Mouse (Mus musculus) neural tube, embryonic 11.5 days (tissue): Measurements from ENCODE around the gene Ptprc. TPM values are rescaled to one million over a fixed set of nuclear protein-coding genes. Genes with fewer than 3 reads are reported as not detected.

ENCODE experiments used
- ATAC-seq: fragments of 200-750 bp; cut with Nextera tagmentation; 2 replicates; pipeline ENCODE4 v1.8.0; 2017; ENCODE audit warnings: moderate number of reproducible peaks, mild to moderate bottlenecking, moderate TSS enrichment, moderate library complexity; ENCODE audit not compliant: insufficient read depth, low FRiP score, low TSS enrichment
- DNase-seq: peaks from one replicate; pipeline ENCODE4 v3.0.0-alpha.2; 2015; ENCODE audit warnings: low spot score
- H3K27ac ChIP-seq: fragments of 300-500 bp; sonication (generic); 2 replicates; pipeline ENCODE4 v1.5.1; 2014; ENCODE audit warnings: low read depth, mild to moderate bottlenecking, low read length
- H3K27me3 ChIP-seq: fragments of 300-500 bp; sonication (generic); 2 replicates; pipeline ENCODE4 v1.6.1; 2014; ENCODE audit warnings: mild to moderate bottlenecking, low read length, mixed read lengths; ENCODE audit not compliant: control insufficient read depth, insufficient read depth
- H3K36me3 ChIP-seq: fragments of 300-500 bp; sonication (generic); 2 replicates; pipeline ENCODE4 v1.6.1; 2014; ENCODE audit warnings: mild to moderate bottlenecking, low read length, moderate library complexity, mixed read lengths; ENCODE audit not compliant: control insufficient read depth, insufficient read depth
- H3K4me1 ChIP-seq: fragments of 300-500 bp; sonication (generic); 2 replicates; pipeline ENCODE4 v1.6.1; 2014; ENCODE audit warnings: low read length, mixed read lengths; ENCODE audit not compliant: control insufficient read depth, insufficient read depth
- H3K4me2 ChIP-seq: fragments of 300-500 bp; sonication (generic); 2 replicates; pipeline ENCODE4 v1.6.1; 2014; ENCODE audit warnings: low read depth, mild to moderate bottlenecking, moderate library complexity
- H3K4me3 ChIP-seq: fragments of 300-500 bp; sonication (generic); 2 replicates; pipeline ENCODE4 v1.5.1; 2014; ENCODE audit warnings: low read depth, low read length
- H3K9ac ChIP-seq: fragments of 300-500 bp; sonication (generic); 2 replicates; pipeline ENCODE4 v1.6.1; 2014; ENCODE audit warnings: mild to moderate bottlenecking, low read length
- H3K9me3 ChIP-seq: fragments of 300-500 bp; sonication (generic); 2 replicates; pipeline ENCODE4 v1.6.1; 2016; ENCODE audit warnings: low read length; ENCODE audit not compliant: control insufficient read depth
- WGBS: fragments of 180-500 bp; shearing (Covaris S2); extraction: QIAGEN DNeasy Blood & Tissue Kit; methylation state at CpG from one replicate; pipeline ENCODE4 v1.1.7; 2014; 5-methylcytosine and 5-hydroxymethylcytosine counted together
- polyA plus RNA-seq: library from polyadenylated mRNA; unstranded; fragments of >200 nt; fragmentation: Nextera tagmentation; extraction: Ambion mirVana; gene quantifications from 2 replicates; pipeline ENCODE4 v1.2.1, GENCODE M21; 2014

Ptprc gene
- polyA plus RNA-seq, 1 experiment from 2014 or later = 1.4 TPM

GRCm38 (mm10) chr1:138158236-138158635 is 17.3 kb downstream of the Ptprc start:
- Histone ChIP-seq H3K4me1 (no peaks in the 10 kb centered on the region), H3K36me3 (no peaks in the 10 kb centered on the region), H3K27me3 (no peaks in the 10 kb centered on the region), H3K9ac (no peak overlapping the region), H3K27ac (no peak overlapping the region), H3K4me2 (no peak overlapping the region), H3K9me3 (no peaks in the 10 kb centered on the region), H3K4me3 (no peak overlapping the region)
- DNase-seq (no peak), ATAC-seq (no peak; the same call in 1 of the 2 replicates)
- WGBS = 34% methylated on average over 3 of the region's 3 CpGs

DNA sequence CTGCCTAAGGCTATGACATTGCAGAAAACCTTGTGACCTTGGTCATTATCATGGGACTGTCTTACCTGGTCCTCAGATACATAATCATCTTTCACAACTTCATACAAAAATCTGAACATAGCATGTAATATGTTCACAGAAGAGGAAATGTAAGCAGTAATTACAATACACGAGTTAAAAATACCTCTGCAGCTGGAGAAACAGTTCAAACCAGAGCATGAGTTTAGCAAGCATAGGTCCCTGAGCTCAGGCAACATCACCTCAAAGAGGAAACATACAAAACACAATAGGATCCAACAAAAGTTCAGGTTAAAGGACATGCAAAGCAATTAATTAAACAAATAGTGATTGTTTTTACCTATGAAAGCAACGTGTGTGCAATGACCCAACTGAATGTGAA is 17.8 kb downstream of the Ptprc start:
- Histone ChIP-seq H3K9ac (no peak overlapping the region), H3K27me3 (no peaks in the 10 kb centered on the region), H3K4me2 (no peak overlapping the region), H3K36me3 (no peaks in the 10 kb centered on the region), H3K4me3 (no peak overlapping the region), H3K4me1 (no peaks in the 10 kb centered on the region), H3K27ac (no peak overlapping the region), H3K9me3 (no peaks in the 10 kb centered on the region)
- DNase-seq (no peak), ATAC-seq (no peak)
- WGBS = 67% methylated on average over 2 of the region's 2 CpGs

DNA sequence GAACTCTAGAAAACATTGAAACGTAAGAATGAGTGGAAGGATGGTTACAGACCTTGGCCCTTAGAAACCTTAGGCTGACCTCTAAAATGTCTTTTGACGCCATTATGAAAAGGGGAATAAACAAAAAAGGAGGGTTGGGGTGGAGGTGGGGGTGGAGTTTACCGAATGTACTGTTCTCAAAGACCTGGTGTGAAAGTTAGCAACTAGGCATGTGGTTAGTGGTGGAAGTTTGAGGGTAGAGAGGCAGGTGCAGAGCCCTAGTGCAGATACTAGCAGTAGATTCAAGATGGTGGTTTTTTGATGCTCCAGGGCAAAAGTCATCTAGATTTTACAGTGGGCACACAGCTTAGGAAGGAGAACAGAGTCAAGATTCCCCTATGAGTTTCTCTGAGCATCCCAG is 18.5 kb downstream of the Ptprc start:
- H3K4me2 ChIP-seq = no peak overlapping the region
- DNase-seq = no peak
- no peaks in the 10 kb centered on the region for H3K9me3 ChIP-seq
- no peak for ATAC-seq
- H3K36me3 ChIP-seq = no peaks in the 10 kb centered on the region
- no peak overlapping the region for H3K9ac ChIP-seq
- no peaks in the 10 kb centered on the region for H3K4me1 ChIP-seq
- no peak overlapping the region for H3K4me3 ChIP-seq
- no peaks in the 10 kb centered on the region for H3K27me3 ChIP-seq
- WGBS = 86% methylated on average over 3 of the region's 3 CpGs
- no peak overlapping the region for H3K27ac ChIP-seq

- H3K4me3 ChIP-seq = no peak overlapping the region
- H3K4me2 ChIP-seq = no peak overlapping the region
- no peak overlapping the region for H3K9ac ChIP-seq
- WGBS = 59% methylated on average over 1 of the region's 1 CpGs
- no peak overlapping the region for H3K27ac ChIP-seq
- H3K4me1 ChIP-seq = no peaks in the 10 kb centered on the region
- no peaks in the 10 kb centered on the region for H3K27me3 ChIP-seq
- no peak for ATAC-seq
- no peak for DNase-seq
- H3K36me3 ChIP-seq = no peaks in the 10 kb centered on the region
- no peaks in the 10 kb centered on the region for H3K9me3 ChIP-seq
These were observed 21.2 kb downstream of the Ptprc start for GRCm38 (mm10) chr1:138154185-138154785.

DNA sequence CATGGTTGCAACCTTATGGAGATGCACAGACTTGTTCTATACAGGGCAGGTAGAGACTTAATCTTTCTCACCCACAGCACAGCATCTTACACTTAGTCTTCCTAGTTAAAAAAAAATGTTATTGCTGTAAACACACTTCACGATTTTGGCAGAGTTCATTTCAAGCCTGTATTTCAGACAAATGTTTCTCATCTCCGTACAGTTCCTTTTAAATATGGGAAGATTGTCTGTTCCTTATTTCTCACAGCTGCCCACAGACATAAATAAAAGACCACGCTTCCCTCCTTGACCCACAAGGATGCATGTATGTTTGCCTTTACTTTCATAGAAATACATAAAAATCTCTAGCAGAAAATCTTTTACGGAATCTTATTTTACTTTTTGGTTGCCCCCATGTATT is 22.4 kb downstream of the Ptprc start:
- H3K36me3 ChIP-seq = no peaks in the 10 kb centered on the region
- no peak overlapping the region for H3K27ac ChIP-seq
- ATAC-seq (no peak), DNase-seq (no peak)
- H3K9ac ChIP-seq = no peak overlapping the region
- no peaks in the 10 kb centered on the region for H3K4me1 ChIP-seq
- 91% methylated on average over 4 of the region's 4 CpGs for WGBS
- no peaks in the 10 kb centered on the region for H3K27me3 ChIP-seq
- H3K4me2 ChIP-seq = no peak overlapping the region
- no peak overlapping the region for H3K4me3 ChIP-seq
- no peaks in the 10 kb centered on the region for H3K9me3 ChIP-seq

DNA sequence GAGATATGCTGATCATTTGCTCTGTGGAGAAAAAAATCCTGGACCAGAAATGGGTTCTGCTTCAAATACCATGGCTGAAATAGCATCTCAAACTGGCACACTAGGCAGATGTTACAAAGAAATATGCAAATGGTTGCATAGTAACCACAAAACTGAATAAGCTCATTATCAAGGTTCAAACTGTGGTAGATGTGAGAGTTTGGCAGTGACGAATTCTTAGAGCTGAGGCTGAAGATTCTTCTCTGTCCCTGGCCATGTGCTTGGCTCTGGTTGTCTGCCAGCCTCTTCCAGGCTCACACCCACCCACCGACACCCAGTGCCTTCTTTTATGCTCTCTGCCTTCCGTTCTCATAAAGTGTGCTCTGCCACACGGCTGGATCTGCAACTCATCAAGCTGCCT is 26.7 kb downstream of the Ptprc start:
- no peak overlapping the region for H3K9ac ChIP-seq
- no peak overlapping the region for H3K27ac ChIP-seq
- H3K27me3 ChIP-seq = no peaks in the 10 kb centered on the region
- 71% methylated on average over 4 of the region's 4 CpGs for WGBS
- no peak overlapping the region for H3K4me2 ChIP-seq
- DNase-seq (no peak), ATAC-seq (no peak)
- no peak overlapping the region for H3K4me3 ChIP-seq
- H3K4me1 ChIP-seq = no peaks in the 10 kb centered on the region
- H3K36me3 ChIP-seq = no peaks in the 10 kb centered on the region
- no peaks in the 10 kb centered on the region for H3K9me3 ChIP-seq

DNA sequence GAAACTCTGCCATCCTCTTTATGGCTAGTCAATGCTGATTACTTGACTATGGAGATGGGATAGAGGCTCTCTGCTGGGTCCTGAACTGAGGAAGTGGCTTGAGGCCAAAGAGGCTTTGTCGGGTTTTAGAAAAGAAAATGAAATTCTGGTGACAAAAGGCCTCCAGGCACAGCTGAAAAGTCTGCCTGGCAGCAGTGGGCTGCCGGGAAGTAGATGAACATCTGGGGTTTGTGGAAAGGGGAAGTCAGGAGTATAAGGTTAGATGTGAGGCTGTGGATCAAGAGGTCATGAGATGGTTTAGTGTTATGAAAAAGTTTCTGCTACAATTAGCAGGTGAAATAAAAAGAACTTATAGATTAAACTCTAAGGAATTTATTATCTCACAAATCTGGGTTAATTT is 29.9 kb downstream of the Ptprc start:
- 52% methylated on average over 2 of the region's 2 CpGs for WGBS
- no peak overlapping the region for H3K4me3 ChIP-seq

GRCm38 (mm10) chr1:138145148-138145547 is 30.4 kb downstream of the Ptprc start:
- WGBS = 89% methylated on average over 3 of the region's 3 CpGs
- H3K27me3 ChIP-seq = no peaks in the 10 kb centered on the region

More for the DNA sequence above, 29.9 kb downstream of the Ptprc start:
- H3K4me1 ChIP-seq = no peaks in the 10 kb centered on the region
- H3K4me2 ChIP-seq = no peak overlapping the region
- H3K27ac ChIP-seq = no peak overlapping the region
- H3K9ac ChIP-seq = no peak overlapping the region
- H3K9me3 ChIP-seq = no peaks in the 10 kb centered on the region
- H3K36me3 ChIP-seq = no peaks in the 10 kb centered on the region
- no peaks in the 10 kb centered on the region for H3K27me3 ChIP-seq
- DNase-seq = no peak
- ATAC-seq = no peak

DNA sequence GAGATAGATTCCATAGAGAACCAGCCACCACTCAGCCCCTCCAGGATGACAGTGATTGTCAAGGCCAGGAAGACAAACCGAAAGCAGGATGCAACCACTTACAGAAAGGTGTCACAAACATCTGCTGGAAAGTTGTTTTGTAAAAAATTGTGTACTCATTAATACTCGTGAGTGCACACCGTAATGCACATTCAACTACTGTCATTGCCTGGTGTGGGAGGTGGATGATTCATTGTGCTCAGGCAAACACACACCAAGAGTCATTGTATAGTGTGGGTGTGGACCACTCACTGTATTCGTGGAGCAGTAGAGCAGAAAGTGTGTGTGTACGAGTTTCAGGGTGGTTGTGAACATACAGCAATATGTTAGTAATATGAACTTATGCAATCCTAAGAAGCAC is 31.1 kb downstream of the Ptprc start:
- H3K4me3 ChIP-seq = no peak overlapping the region
- H3K36me3 ChIP-seq = no peaks in the 10 kb centered on the region
- WGBS = 87% methylated on average over 5 of the region's 5 CpGs
- no peaks in the 10 kb centered on the region for H3K9me3 ChIP-seq
- ATAC-seq (no peak), DNase-seq (no peak)
- H3K4me2 ChIP-seq = no peak overlapping the region
- H3K4me1 ChIP-seq = no peaks in the 10 kb centered on the region
- no peak overlapping the region for H3K9ac ChIP-seq
- H3K27ac ChIP-seq = no peak overlapping the region
- no peaks in the 10 kb centered on the region for H3K27me3 ChIP-seq

More at GRCm38 (mm10) chr1:138145148-138145547, 30.4 kb downstream of the Ptprc start:
- Histone ChIP-seq H3K27ac (no peak overlapping the region), H3K36me3 (no peaks in the 10 kb centered on the region), H3K9me3 (no peaks in the 10 kb centered on the region), H3K4me2 (no peak overlapping the region), H3K9ac (no peak overlapping the region), H3K4me1 (no peaks in the 10 kb centered on the region), H3K4me3 (no peak overlapping the region)
- ATAC-seq (no peak), DNase-seq (no peak)
